In the genomic region with DNA sequence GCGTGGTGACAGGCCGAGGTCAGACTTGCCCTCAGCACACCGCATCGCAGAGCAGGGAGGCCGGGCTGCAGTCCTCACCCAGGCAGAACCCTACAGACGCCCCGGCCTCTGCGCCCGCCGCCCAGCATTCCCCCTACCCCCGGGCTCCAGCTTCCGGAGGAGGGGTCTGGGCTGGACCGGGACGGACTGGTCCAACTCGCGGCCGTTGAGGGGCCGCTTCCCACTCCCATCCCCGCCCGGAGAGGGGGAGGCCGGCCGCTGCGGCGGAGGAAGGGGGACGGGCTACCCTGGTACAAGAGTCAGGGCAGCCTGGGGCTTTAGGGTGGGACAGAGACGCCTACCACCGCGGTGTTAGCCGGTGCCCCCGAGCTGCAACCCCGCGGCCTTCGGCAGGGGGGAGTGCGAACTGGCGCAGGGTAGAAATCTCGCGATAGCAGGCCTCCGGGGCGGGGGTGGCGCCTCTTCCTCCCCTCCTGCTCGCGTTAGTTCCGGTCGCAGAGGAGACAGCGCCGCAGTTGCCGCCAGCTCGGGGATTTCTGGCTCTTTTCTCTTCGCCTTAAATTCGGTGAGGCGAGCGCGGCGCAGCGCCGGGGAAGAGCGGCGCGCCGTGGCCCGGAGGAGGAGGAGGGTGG, we compare ENCODE assay signal across 8 mouse cellular contexts. TPM values are rescaled to one million over a fixed set of nuclear protein-coding genes. Genes with fewer than 3 reads are reported as not detected.
DNase-seq lines count a peak whose midpoint lies in the region; ATAC-seq lines count a peak whose summit lies in the region.

A gene (plus strand): TSS at position 247 of the 632 bp plus-strand sequence.

- peak; percentile 84 to 88 for ATAC-seq in hematopoietic stem cell, adult 5-6 weeks (replicated peaks in 1 of 2; ENCODE audit: insufficient read depth in 1 of 2, low FRiP score in 2 of 2, low TSS enrichment in 1 of 2, low read depth in 1 of 2, poor library complexity in 2 of 2, severe bottlenecking in 2 of 2)
- peak; percentile 98 for ATAC-seq in lung, embryonic 16.5 days (ENCODE audit: low read depth)

- under 1% methylated on average over 43 of the region's 61 CpGs for WGBS in lung, embryonic 16.5 days

- peak; percentile 87 for DNase-seq in MEL-GATA-1-ER (ENCODE audit: extremely low read depth, low read depth)
- DNase-seq in cerebellum, adult 8-10 months, result peak; percentile 92
- peak; percentile 93 for DNase-seq in forelimb bud, embryonic 11.5 days (ENCODE audit: low read depth, low spot score)
- peak; percentile 52 for DNase-seq in layer of hippocampus, adult 9-10 months (ENCODE audit: low spot score)
- peak; percentile 80 for DNase-seq in ovary, postnatal 10 days (ENCODE audit: low spot score)
- DNase-seq in thymus, postnatal 10 days (ENCODE audit: low spot score in 2 of 2), result peak; percentile 93 to 96

- H3K27ac ChIP-seq in lung, embryonic 16.5 days (ENCODE audit: low read length), result peak within 1 kb of the TSS; percentile 98

- peak within 1 kb of the TSS; percentile 96 for H3K9ac ChIP-seq in lung, embryonic 16.5 days (ENCODE audit: low read length)

- H3K4me3 ChIP-seq in lung, embryonic 16.5 days (ENCODE audit: low read length), result peak within 1 kb of the TSS; percentile 91

- no peaks in the 10 kb centered on the region for H3K27me3 ChIP-seq in lung, embryonic 16.5 days (ENCODE audit: control insufficient read depth, insufficient read depth, low read depth, low read length)

- peaks cover 19% of the 10 kb centered on the region for H3K36me3 ChIP-seq in lung, embryonic 16.5 days (ENCODE audit: control insufficient read depth, insufficient read depth, low read length)

- H3K4me1 ChIP-seq in lung, embryonic 16.5 days (replicated peaks; ENCODE audit: control insufficient read depth, insufficient read depth, low read length), result peaks cover 10% of the 10 kb centered on the region

- H3K4me2 ChIP-seq in lung, embryonic 16.5 days (ENCODE audit: low read depth, low read length), result peak within 1 kb of the TSS; percentile 87

- no peaks in the 10 kb centered on the region for H3K9me3 ChIP-seq in lung, embryonic 16.5 days (ENCODE audit: control insufficient read depth, low read length)

RNA-seq across cellular contexts. Expression of the gene that starts here (rescaled TPM):
- total RNA-seq in hematopoietic stem cell, adult 5-6 weeks (2017), result 186 and 230 TPM in 2 replicates
- polyA plus RNA-seq in lung, embryonic 16.5 days (2015; fragmentation: Nextera tagmentation; extraction: Ambion mirVana), result 299 and 329 TPM in 2 replicates

Comparison
In these comparisons a context has a peak if more than half of its experiments do, and no peak if none do; other contexts are left out.
1. Peak in every context shown above with its lines: DNase-seq, ATAC-seq, H3K4me3 ChIP-seq and H3K27ac ChIP-seq.